Mouse (Mus musculus) gastrocnemius, postnatal 10 days (tissue): ENCODE measurements around the gene Sbsn. TPM values are rescaled to one million over a fixed set of nuclear protein-coding genes. Genes with fewer than 3 reads are reported as not detected.
"Not testable (repeated sequence)": the region's sequence is repeated elsewhere in the genome, so short reads cannot be mapped to it uniquely, and the experiment has no call there.

Experiments
- DNase-seq: peaks from one replicate; pipeline ENCODE4 v3.0.0; 2021; ENCODE audit warnings: mixed read lengths
- long read RNA-seq, 2 experiments: library from polyadenylated mRNA; stranded (forward); transcript quantifications; one replicate each; pipeline ENCODE4 v2.0.0; 2021
- total RNA-seq, 2 experiments: library from RNA; stranded (reverse); gene quantifications; 2 replicates each; pipeline ENCODE4 v1.2.3; 2021

Sbsn gene
- total RNA-seq = 1 to 10 TPM; 3.5 to 5.8 TPM
- long read RNA-seq, experiment 1 = 0 reads
- long read RNA-seq, experiment 2, partial matches to known transcripts = 0 of 1 reads
- long read RNA-seq, experiment 2, other reads (novel, unspliced or antisense) = 0 of 1 reads

- DNase-seq = no peak
Observed at GRCm38 (mm10) chr7:30751086-30751669, at the start of gene Sbsn. TSS of gene Sbsn (plus strand) at chr7:30751471.

- DNase-seq = no peak
Observed at GRCm38 (mm10) chr7:30706214-30706882, 44.9 kb upstream of the Sbsn start.

- no peak for DNase-seq
Observed at GRCm38 (mm10) chr7:30707441-30707840, 43.8 kb upstream of the Sbsn start.

- no peak for DNase-seq
Observed at GRCm38 (mm10) chr7:30711942-30712341, 39.3 kb upstream of the Sbsn start, which contains the start of gene Atp4a. TSS of gene Atp4a (plus strand) at chr7:30712209.

- DNase-seq = peak; percentile 15
Observed at GRCm38 (mm10) chr7:30717006-30717715, 34.1 kb upstream of the Sbsn start.

- DNase-seq = no peak
Observed at GRCm38 (mm10) chr7:30717716-30718046, 33.6 kb upstream of the Sbsn start.

GRCm38 (mm10) chr7:30719669-30720068 lies 31.6 kb upstream of the Sbsn start:
- no peak for DNase-seq

- no peak for DNase-seq
Observed at GRCm38 (mm10) chr7:30721286-30721685, 30.0 kb upstream of the Sbsn start.

- DNase-seq = no peak
Observed at GRCm38 (mm10) chr7:30723274-30723953, 27.9 kb upstream of the Sbsn start.

- DNase-seq = no peak
Observed at GRCm38 (mm10) chr7:30728214-30728613, 23.1 kb upstream of the Sbsn start.

- no peak for DNase-seq
Observed at GRCm38 (mm10) chr7:30728739-30729395, 22.4 kb upstream of the Sbsn start.

GRCm38 (mm10) chr7:30729396-30730063 lies 21.7 kb upstream of the Sbsn start, which contains the start of gene Tmem147:
TSS of gene Tmem147 (minus strand) at chr7:30729540.
- DNase-seq = peak; percentile 94

- DNase-seq = not testable (repeated sequence)
Observed at GRCm38 (mm10) chr7:30730064-30730722, 21.1 kb upstream of the Sbsn start.

GRCm38 (mm10) chr7:30736211-30736610 lies 15.1 kb upstream of the Sbsn start:
- no peak for DNase-seq

- not testable (repeated sequence) for DNase-seq
Observed at GRCm38 (mm10) chr7:30742570-30742969, 8.7 kb upstream of the Sbsn start.

- DNase-seq = not testable (repeated sequence)
Observed at GRCm38 (mm10) chr7:30743617-30744016, 7.7 kb upstream of the Sbsn start, which contains the start of gene Gapdhs. TSS of gene Gapdhs (minus strand) at chr7:30743681.

GRCm38 (mm10) chr7:30744022-30744598 lies 7.2 kb upstream of the Sbsn start:
- peak; percentile 48 for DNase-seq

- DNase-seq = no peak
Observed at GRCm38 (mm10) chr7:30747525-30748204, 3.6 kb upstream of the Sbsn start.

GRCm38 (mm10) chr7:30749824-30750606 lies 1.3 kb upstream of the Sbsn start:
- no peak for DNase-seq
